Mouse (Mus musculus): ENCODE results near the gene Gemin4. TPM values are rescaled to one million over a fixed set of nuclear protein-coding genes. Genes with fewer than 3 reads are reported as not detected.
A peak's percentile ranks its signal among the peaks of the same experiment; 100 is the strongest.

The Gemin4 gene
- polyA plus RNA-seq, 1 experiment: 5.0 TPM

DNA sequence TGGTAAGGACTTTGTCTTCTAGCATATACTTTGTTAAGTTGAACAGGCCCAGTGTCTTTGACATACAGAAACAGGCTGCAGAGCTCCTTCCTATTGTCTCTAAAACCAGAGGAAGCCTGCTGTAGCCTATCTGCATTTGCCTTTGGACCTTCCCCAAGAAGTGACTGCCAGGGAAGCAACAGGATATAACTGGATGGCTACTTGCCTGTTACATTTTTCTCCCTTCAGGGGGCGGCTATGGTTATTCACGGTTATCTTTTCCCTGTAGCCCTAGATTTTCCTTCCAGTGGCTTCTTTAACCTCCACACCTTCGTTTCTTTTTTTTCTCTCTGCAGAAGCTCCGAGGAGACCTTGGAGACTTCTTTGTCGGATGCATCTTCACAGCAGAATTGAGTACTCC lies 10.7 kb downstream of the Gemin4 start:
- H3K36me3 ChIP-seq (ENCODE audit: control insufficient read depth, insufficient read depth, low read length): peaks cover 1% of the 10 kb centered on the region
- H3K4me1 ChIP-seq (ENCODE audit: control insufficient read depth, insufficient read depth, insufficient read length): no peaks in the 10 kb centered on the region; the same call in 1 of the 2 replicates
- no peak overlapping the region for H3K4me3 ChIP-seq (ENCODE audit: extremely low read depth, insufficient read depth, insufficient read length)
- TF ChIP-seq POLR2A (IDR thresholded peaks at IDR 0.05; ENCODE audit: low read depth, low read length) (no peak), CTCF (IDR thresholded peaks at IDR 0.05; ENCODE audit: extremely low read depth, insufficient read depth, insufficient read length, insufficient replicate concordance) (no peak)
- H3K27me3 ChIP-seq (ENCODE audit: control insufficient read depth, insufficient read depth, low read length): peaks cover 5% of the 10 kb centered on the region; the same call in 1 of the 2 replicates
- DNase-seq (ENCODE audit: low read depth in 1 of 2, low spot score in 2 of 2): no peak
- WGBS: 90% methylated on average over 5 of the region's 5 CpGs
- no peak overlapping the region for H3K27ac ChIP-seq (ENCODE audit: insufficient read depth, low read length)

DNA sequence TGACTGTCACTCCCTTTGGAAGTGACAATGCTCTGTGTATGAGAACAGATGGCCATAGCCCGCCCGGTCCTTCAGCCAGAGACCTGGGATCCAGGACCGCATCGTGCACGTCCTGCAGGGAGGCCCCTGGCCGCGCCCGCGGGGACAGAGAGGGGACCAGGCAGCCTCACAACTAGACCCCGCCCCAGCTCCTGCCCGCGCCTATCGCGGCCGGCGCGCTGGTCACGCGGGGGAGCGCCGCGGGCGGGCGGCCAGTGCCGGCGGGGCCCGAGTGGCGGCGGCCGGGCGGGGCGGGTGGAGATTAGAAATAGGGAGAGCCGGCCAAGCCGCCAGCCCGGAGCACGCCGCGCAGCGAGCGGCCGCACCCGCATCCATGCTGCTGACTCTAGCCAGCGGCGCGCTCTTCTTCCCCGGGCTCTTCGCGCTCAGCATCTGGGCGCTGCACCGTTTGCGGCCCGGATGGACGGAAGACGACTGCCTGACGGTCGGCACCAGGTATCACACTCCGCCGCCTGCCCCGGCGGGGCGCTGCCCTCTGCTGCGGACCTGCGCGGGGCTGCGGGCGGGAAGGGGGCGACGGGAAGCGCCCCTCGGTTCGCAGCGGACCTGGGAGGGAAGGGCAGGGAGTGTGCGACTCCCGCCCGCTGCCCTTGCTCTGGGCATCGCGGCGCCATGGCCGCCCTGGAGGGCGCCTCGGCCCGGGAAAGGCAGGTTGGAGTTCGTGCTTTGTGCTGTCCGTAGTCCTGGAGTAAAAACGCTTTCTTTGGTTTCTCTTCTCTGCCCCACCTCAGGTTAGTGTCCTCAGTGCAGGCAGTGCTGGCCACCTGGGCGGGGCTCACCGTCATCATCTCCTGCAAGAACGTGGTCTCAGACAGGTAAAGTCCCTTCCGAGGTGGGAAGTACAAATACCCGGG lies 15.4 kb downstream of the Gemin4 start:
- Histone ChIP-seq H3K4me3 (ENCODE audit: extremely low read depth, insufficient read depth, insufficient read length) (peak overlapping the region; percentile 64), H3K4me1 (ENCODE audit: control insufficient read depth, insufficient read depth, insufficient read length) (no peaks in the 10 kb centered on the region; the same call in 1 of the 2 replicates), H3K27ac (ENCODE audit: insufficient read depth, low read length) (no peak overlapping the region), H3K27me3 (ENCODE audit: control insufficient read depth, insufficient read depth, low read length) (peaks cover 8% of the 10 kb centered on the region; the same call in 1 of the 2 replicates), H3K36me3 (ENCODE audit: control insufficient read depth, insufficient read depth, low read length) (no peaks in the 10 kb centered on the region)
- TF ChIP-seq CTCF (IDR thresholded peaks at IDR 0.05; ENCODE audit: extremely low read depth, insufficient read depth, insufficient read length, insufficient replicate concordance) (no peak), POLR2A (IDR thresholded peaks at IDR 0.05; ENCODE audit: low read depth, low read length) (no peak)
- DNase-seq (ENCODE audit: low read depth in 1 of 2, low spot score in 2 of 2): peak in 1 of 2 experiments; percentile 69
- 1% methylated on average over 89 of the region's 90 CpGs for WGBS

DNA sequence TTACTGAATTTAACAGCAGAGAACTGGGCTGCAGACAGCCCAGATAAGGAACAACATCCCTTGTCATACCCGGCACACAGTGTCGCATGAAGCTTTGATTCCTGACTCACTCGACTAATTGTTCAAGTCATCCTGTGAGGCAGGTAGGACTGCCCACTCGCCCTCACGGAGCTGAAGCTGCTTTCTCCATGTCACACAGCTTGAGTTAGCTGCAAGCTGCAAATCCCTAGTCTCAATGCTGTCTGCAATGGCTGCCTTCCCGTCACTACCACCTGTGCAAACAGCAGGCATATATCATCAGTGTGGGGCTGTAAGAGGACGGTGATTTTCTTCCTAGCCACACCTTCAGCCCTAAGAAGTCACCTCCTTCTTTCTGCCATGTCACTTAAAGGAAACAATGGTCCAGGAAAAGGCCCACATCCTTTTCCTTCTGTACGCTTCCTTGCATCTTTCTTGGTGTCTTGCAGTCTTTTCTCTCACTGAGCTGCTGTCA lies 20.4 kb downstream of the Gemin4 start:
- Histone ChIP-seq H3K36me3 (ENCODE audit: control insufficient read depth, insufficient read depth, low read length) (no peaks in the 10 kb centered on the region), H3K4me1 (ENCODE audit: control insufficient read depth, insufficient read depth, insufficient read length) (no peaks in the 10 kb centered on the region; the same call in 1 of the 2 replicates), H3K27ac (ENCODE audit: insufficient read depth, low read length) (no peak overlapping the region), H3K27me3 (ENCODE audit: control insufficient read depth, insufficient read depth, low read length) (peaks cover 4% of the 10 kb centered on the region; the same call in 1 of the 2 replicates), H3K4me3 (ENCODE audit: extremely low read depth, insufficient read depth, insufficient read length) (no peak overlapping the region)
- TF ChIP-seq POLR2A (IDR thresholded peaks at IDR 0.05; ENCODE audit: low read depth, low read length) (no peak), CTCF (IDR thresholded peaks at IDR 0.05; ENCODE audit: extremely low read depth, insufficient read depth, insufficient read length, insufficient replicate concordance) (no peak)
- DNase-seq (ENCODE audit: low read depth in 1 of 2, low spot score in 2 of 2): no peak
- WGBS: 79% methylated on average over 8 of the region's 8 CpGs

DNA sequence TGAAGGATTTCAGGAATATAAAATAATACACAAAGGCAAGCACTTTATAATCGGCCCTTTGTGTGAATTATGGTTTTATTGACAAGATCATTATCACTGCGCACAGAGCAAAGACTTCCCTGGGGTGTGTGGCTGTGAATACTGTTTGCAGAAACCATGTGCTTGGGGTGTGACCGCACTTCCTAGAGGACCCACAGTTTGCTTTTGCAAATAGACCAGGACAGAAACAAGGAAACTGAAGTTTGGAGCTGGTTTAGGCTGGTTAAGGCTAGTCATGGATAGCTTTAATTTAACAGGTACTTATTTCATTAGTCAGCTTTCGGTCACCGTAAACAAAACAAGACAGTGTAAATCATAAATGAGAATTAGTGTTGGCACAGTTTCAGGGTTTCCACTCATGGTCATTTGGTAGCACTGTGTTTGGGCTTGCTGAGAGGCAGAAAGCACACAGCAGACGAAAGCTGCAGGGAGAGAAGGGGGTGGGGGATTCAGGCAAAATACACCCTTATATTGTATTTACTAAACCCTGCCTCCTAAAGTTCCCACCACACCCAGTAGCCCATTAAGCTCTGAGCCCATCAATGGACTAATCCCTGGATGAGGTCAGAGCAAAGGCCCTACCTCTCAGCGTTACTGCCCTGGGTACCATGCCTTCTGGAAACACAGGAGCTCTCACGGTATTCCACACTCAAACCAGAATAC lies 21.0 kb downstream of the Gemin4 start:
- WGBS: 85% methylated on average over 8 of the region's 8 CpGs
- no peak for DNase-seq (ENCODE audit: low read depth in 1 of 2, low spot score in 2 of 2)
- Histone ChIP-seq H3K36me3 (ENCODE audit: control insufficient read depth, insufficient read depth, low read length) (no peaks in the 10 kb centered on the region), H3K4me1 (ENCODE audit: control insufficient read depth, insufficient read depth, insufficient read length) (no peaks in the 10 kb centered on the region), H3K27ac (ENCODE audit: insufficient read depth, low read length) (no peak overlapping the region), H3K27me3 (ENCODE audit: control insufficient read depth, insufficient read depth, low read length) (no peaks in the 10 kb centered on the region), H3K4me3 (ENCODE audit: extremely low read depth, insufficient read depth, insufficient read length) (no peak overlapping the region)
- TF ChIP-seq CTCF (IDR thresholded peaks at IDR 0.05; ENCODE audit: extremely low read depth, insufficient read depth, insufficient read length, insufficient replicate concordance): no peak
- TF ChIP-seq POLR2A (IDR thresholded peaks at IDR 0.05; ENCODE audit: low read depth, low read length): no peak

DNA sequence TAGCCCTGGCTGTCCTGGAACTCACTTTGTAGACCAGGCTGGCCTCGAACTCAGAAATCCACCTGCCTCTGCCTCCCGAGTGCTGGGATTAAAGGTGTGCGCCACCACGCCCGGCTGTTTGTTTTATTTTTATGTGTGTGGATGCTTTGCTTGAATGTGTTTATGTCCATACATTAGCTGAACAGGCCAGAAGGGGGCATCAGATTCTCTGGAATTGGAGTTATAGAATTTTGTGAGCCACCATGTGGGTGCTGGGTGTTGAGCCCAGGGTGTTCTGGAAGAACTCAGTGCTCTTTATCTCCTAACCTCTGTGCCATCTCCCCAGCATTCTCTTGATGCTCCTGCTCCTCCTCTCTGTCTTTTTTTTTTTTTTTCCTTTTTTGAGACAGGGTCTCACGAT lies 30.6 kb downstream of the Gemin4 start:
- TF ChIP-seq CTCF (IDR thresholded peaks at IDR 0.05; ENCODE audit: extremely low read depth, insufficient read depth, insufficient read length, insufficient replicate concordance) (no peak), POLR2A (IDR thresholded peaks at IDR 0.05; ENCODE audit: low read depth, low read length) (no peak)
- H3K36me3 ChIP-seq (ENCODE audit: control insufficient read depth, insufficient read depth, low read length): no peaks in the 10 kb centered on the region
- no peak overlapping the region for H3K27ac ChIP-seq (ENCODE audit: insufficient read depth, low read length)
- no peak for DNase-seq (ENCODE audit: low read depth in 1 of 2, low spot score in 2 of 2)
- 94% methylated on average over 6 of the region's 6 CpGs for WGBS
- no peaks in the 10 kb centered on the region for H3K4me1 ChIP-seq (ENCODE audit: control insufficient read depth, insufficient read depth, insufficient read length)
- no peaks in the 10 kb centered on the region for H3K27me3 ChIP-seq (ENCODE audit: control insufficient read depth, insufficient read depth, low read length)
- no peak overlapping the region for H3K4me3 ChIP-seq (ENCODE audit: extremely low read depth, insufficient read depth, insufficient read length)

DNA sequence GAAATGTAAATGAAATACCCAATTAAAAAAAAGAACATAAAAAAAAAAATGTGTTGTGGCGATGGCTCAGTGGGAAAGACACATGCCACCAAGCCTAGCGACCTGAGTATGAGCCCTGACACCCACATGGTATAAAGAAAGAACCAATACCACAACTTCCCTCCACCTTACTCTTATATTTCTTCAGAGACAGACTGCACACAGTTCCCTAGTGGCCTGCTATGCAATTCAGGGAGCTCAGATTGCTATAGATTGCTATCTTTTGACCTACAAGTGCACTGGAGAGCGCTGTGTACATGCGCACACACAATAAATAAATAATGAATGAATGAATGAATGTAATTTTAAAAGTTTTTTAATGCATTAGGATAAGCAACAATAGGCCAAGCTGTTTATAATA lies 33.7 kb downstream of the Gemin4 start:
- WGBS: 77% methylated on average over 4 of the region's 4 CpGs
- H3K27me3 ChIP-seq (ENCODE audit: control insufficient read depth, insufficient read depth, low read length): no peaks in the 10 kb centered on the region
- H3K4me3 ChIP-seq (ENCODE audit: extremely low read depth, insufficient read depth, insufficient read length): no peak overlapping the region
- H3K27ac ChIP-seq (ENCODE audit: insufficient read depth, low read length): no peak overlapping the region
- no peaks in the 10 kb centered on the region for H3K36me3 ChIP-seq (ENCODE audit: control insufficient read depth, insufficient read depth, low read length)
- TF ChIP-seq CTCF (IDR thresholded peaks at IDR 0.05; ENCODE audit: extremely low read depth, insufficient read depth, insufficient read length, insufficient replicate concordance) (no peak), POLR2A (IDR thresholded peaks at IDR 0.05; ENCODE audit: low read depth, low read length) (no peak)
- no peak for DNase-seq (ENCODE audit: low read depth in 1 of 2, low spot score in 2 of 2)
- peaks cover 1% of the 10 kb centered on the region; the same call in 1 of the 2 replicates for H3K4me1 ChIP-seq (ENCODE audit: control insufficient read depth, insufficient read depth, insufficient read length)

Measured in spleen, adult 2 months (tissue).